Mouse (Mus musculus) hindbrain, embryonic 13.5 days (tissue): ENCODE data around the gene Armh4. TPM values are rescaled to one million over a fixed set of nuclear protein-coding genes. Genes with fewer than 3 reads are reported as not detected.

Experiments used
- polyA plus RNA-seq: library from polyadenylated mRNA; unstranded; fragments of >200 nt; fragmentation: Nextera tagmentation; extraction: Ambion mirVana; gene quantifications from 2 replicates; pipeline ENCODE4 v1.2.1, GENCODE M21; 2015

Gene Armh4
- polyA plus RNA-seq, 1 experiment from 2014 or later, result 38.9 TPM

Other genes starting within 250 kb of the Armh4 start
- gene Olfr722, start 118.6 kb upstream of the Armh4 start, polyA plus RNA-seq, result not detected in 2 replicates
- not detected in 2 replicates for gene Olfr723, start 148.4 kb upstream of the Armh4 start, polyA plus RNA-seq
- not detected in 2 replicates for gene Olfr724, start 179.9 kb upstream of the Armh4 start, polyA plus RNA-seq